Mouse (Mus musculus): ENCODE results near the gene Apobec4. TPM values are rescaled to one million over a fixed set of nuclear protein-coding genes. Genes with fewer than 3 reads are reported as not detected.

Gene Apobec4
- total and polyA plus RNA-seq, 2 experiments from 2014 or later, result 0.19 to 0.48 TPM

DNA sequence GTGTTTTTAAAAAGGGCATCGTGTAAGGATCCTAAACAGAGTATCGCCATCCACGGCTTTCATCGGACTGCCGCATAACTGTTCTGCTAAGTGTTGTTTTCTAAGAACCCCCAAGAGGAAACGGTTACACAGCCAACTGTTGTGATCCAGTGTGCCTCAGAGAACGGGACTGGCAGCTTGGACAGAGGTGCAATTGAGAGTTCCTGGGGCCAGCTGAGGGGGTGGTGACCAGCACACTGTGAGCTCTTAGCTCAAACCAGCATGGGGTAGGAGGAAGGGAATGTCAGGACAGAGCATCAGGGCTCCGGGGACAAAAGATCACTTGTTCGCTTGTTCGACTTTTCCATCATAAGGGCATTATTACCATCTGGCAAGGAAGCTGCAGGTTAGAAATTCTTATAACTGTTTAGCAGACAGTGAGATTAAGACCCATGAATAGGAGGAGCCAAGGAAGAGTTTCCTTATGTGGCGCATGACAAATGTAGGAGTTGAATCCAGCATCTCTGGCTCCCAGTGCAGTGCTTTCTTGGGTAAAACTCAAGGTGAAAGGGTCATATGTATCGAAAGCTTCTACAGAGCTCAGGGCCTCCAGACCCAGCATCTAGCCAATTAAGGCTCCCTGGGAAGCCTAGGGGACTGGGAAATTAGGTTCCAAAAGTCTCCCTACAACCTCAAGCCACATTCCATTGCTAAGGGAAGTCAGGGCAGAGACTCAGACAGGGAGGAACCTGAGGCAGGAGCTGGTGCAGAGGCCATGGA, 42.6 kb downstream of the Apobec4 start:
- peak; percentile 18 for DNase-seq
- TF ChIP-seq CTCF (IDR thresholded peaks at IDR 0.05; ENCODE audit: low read depth), result no peak
- H3K4me2 ChIP-seq (ENCODE audit: low read depth), result no peak overlapping the region
- H3K27me3 ChIP-seq (ENCODE audit: insufficient read depth, low read length), result no peaks in the 10 kb centered on the region
- peak; percentile 86 for ATAC-seq
- H3K9me3 ChIP-seq (ENCODE audit: low read length), result no peaks in the 10 kb centered on the region
- no peaks in the 10 kb centered on the region for H3K36me3 ChIP-seq (ENCODE audit: insufficient read depth)
- no peak overlapping the region for H3K9ac ChIP-seq
- WGBS, result 15% methylated on average over 12 of the region's 12 CpGs
- H3K27ac ChIP-seq (ENCODE audit: low read depth, low read length), result no peak overlapping the region
- no peaks in the 10 kb centered on the region for H3K4me1 ChIP-seq (ENCODE audit: insufficient read depth)
- no peak overlapping the region for H3K4me3 ChIP-seq (ENCODE audit: low read depth, low read length)

GRCm38 (mm10) chr1:152793495-152794130, 43.3 kb downstream of the Apobec4 start:
- no peak overlapping the region for H3K4me2 ChIP-seq (ENCODE audit: low read depth)
- no peak overlapping the region for H3K4me3 ChIP-seq (ENCODE audit: low read depth, low read length)
- H3K36me3 ChIP-seq (ENCODE audit: insufficient read depth), result no peaks in the 10 kb centered on the region
- DNase-seq (no peak), ATAC-seq (no peak)
- H3K27ac ChIP-seq (ENCODE audit: low read depth, low read length), result no peak overlapping the region
- 29% methylated on average over 6 of the region's 6 CpGs for WGBS
- no peaks in the 10 kb centered on the region for H3K4me1 ChIP-seq (ENCODE audit: insufficient read depth)
- H3K9ac ChIP-seq, result no peak overlapping the region
- no peaks in the 10 kb centered on the region for H3K9me3 ChIP-seq (ENCODE audit: low read length)
- no peaks in the 10 kb centered on the region for H3K27me3 ChIP-seq (ENCODE audit: insufficient read depth, low read length)
- TF ChIP-seq CTCF (IDR thresholded peaks at IDR 0.05; ENCODE audit: low read depth), result no peak

GRCm38 (mm10) chr1:152795688-152796255, 45.4 kb downstream of the Apobec4 start:
- no peak overlapping the region for H3K4me2 ChIP-seq (ENCODE audit: low read depth)
- no peak for TF ChIP-seq CTCF (IDR thresholded peaks at IDR 0.05; ENCODE audit: low read depth)
- no peak overlapping the region for H3K27ac ChIP-seq (ENCODE audit: low read depth, low read length)
- no peaks in the 10 kb centered on the region for H3K4me1 ChIP-seq (ENCODE audit: insufficient read depth)
- no peak overlapping the region for H3K9ac ChIP-seq
- H3K27me3 ChIP-seq (ENCODE audit: insufficient read depth, low read length), result no peaks in the 10 kb centered on the region
- DNase-seq, result no peak
- no peak for ATAC-seq
- no peaks in the 10 kb centered on the region for H3K9me3 ChIP-seq (ENCODE audit: low read length)
- H3K36me3 ChIP-seq (ENCODE audit: insufficient read depth), result no peaks in the 10 kb centered on the region
- WGBS, result 79% methylated on average over 8 of the region's 8 CpGs
- H3K4me3 ChIP-seq (ENCODE audit: low read depth, low read length), result no peak overlapping the region

GRCm38 (mm10) chr1:152796683-152797263, 46.4 kb downstream of the Apobec4 start:
- TF ChIP-seq CTCF (IDR thresholded peaks at IDR 0.05; ENCODE audit: low read depth), result no peak
- no peak for DNase-seq
- ATAC-seq, result no peak
- no peak overlapping the region for H3K9ac ChIP-seq
- no peaks in the 10 kb centered on the region for H3K4me1 ChIP-seq (ENCODE audit: insufficient read depth)
- H3K4me2 ChIP-seq (ENCODE audit: low read depth), result no peak overlapping the region
- no peaks in the 10 kb centered on the region for H3K36me3 ChIP-seq (ENCODE audit: insufficient read depth)
- no peaks in the 10 kb centered on the region for H3K27me3 ChIP-seq (ENCODE audit: insufficient read depth, low read length)
- H3K27ac ChIP-seq (ENCODE audit: low read depth, low read length), result no peak overlapping the region
- 86% methylated on average over 8 of the region's 8 CpGs for WGBS
- no peak overlapping the region for H3K4me3 ChIP-seq (ENCODE audit: low read depth, low read length)
- no peaks in the 10 kb centered on the region for H3K9me3 ChIP-seq (ENCODE audit: low read length)

DNA sequence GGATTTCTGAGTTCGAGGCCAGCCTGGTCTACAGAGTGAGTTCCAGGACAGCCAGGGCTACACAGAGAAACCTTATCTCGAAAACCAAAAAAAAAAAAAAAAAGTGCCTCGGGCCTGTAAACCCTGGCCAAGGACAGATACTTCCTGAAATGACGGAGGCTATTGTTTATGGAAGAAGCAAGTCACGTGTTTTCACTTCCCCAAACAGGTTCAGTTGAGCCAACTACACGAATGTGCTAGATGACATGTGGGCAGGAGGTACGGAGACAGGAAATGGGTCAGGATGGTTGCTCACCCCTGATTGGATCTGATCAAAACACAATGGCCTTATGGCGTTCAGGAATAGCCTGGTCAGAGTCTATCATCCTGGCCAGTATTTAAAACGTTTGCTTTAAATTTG, 47.8 kb downstream of the Apobec4 start:
- Histone ChIP-seq H3K4me1 (ENCODE audit: insufficient read depth) (no peaks in the 10 kb centered on the region), H3K9me3 (ENCODE audit: low read length) (no peaks in the 10 kb centered on the region), H3K4me3 (ENCODE audit: low read depth, low read length) (no peak overlapping the region), H3K27ac (ENCODE audit: low read depth, low read length) (no peak overlapping the region), H3K36me3 (ENCODE audit: insufficient read depth) (no peaks in the 10 kb centered on the region), H3K27me3 (ENCODE audit: insufficient read depth, low read length) (no peaks in the 10 kb centered on the region), H3K9ac (no peak overlapping the region), H3K4me2 (ENCODE audit: low read depth) (no peak overlapping the region)
- ATAC-seq (no peak), DNase-seq (no peak)
- WGBS, result 82% methylated on average over 9 of the region's 9 CpGs
- no peak for TF ChIP-seq CTCF (IDR thresholded peaks at IDR 0.05; ENCODE audit: low read depth)

- H3K9ac ChIP-seq, result no peak within 1 kb of the TSS
- no peaks in the 10 kb centered on the region for H3K9me3 ChIP-seq (ENCODE audit: low read length)
- no peaks in the 10 kb centered on the region for H3K27me3 ChIP-seq (ENCODE audit: insufficient read depth, low read length)
- WGBS, result 13% methylated on average over 2 of the region's 2 CpGs
- no peak within 1 kb of the TSS for H3K27ac ChIP-seq (ENCODE audit: low read depth, low read length)
- DNase-seq (no peak), ATAC-seq (peak; percentile 76)
- no peak within 1 kb of the TSS for H3K4me2 ChIP-seq (ENCODE audit: low read depth)
- no peak for TF ChIP-seq CTCF (IDR thresholded peaks at IDR 0.05; ENCODE audit: low read depth)
- no peaks in the 10 kb centered on the region for H3K36me3 ChIP-seq (ENCODE audit: insufficient read depth)
- no peak within 1 kb of the TSS for H3K4me3 ChIP-seq (ENCODE audit: low read depth, low read length)
- no peaks in the 10 kb centered on the region for H3K4me1 ChIP-seq (ENCODE audit: insufficient read depth)
Observed at GRCm38 (mm10) chr1:152799897-152800296, 49.5 kb downstream of the Apobec4 start, which contains the start of gene Ncf2. Gene Ncf2, plus strand, starts transcription at chr1:152800194.
